Mouse (Mus musculus) C2C12 (cell line): Measurements from ENCODE around the gene Zfp217.

Experiments
- CEBPB ChIP-seq: IDR thresholded peaks from one replicate; pipeline ENCODE4 v1.6.1; 2011; ENCODE audit warnings: low read depth, mild to moderate bottlenecking, control low read depth, moderate library complexity
- CTCF ChIP-seq: IDR thresholded peaks from one replicate; pipeline ENCODE4 v1.5.1; 2011; ENCODE audit not compliant: control insufficient read depth, insufficient read depth, insufficient read length
- FOSL1 ChIP-seq: IDR thresholded peaks from one replicate; pipeline ENCODE4 v1.8.0; 2011; ENCODE audit warnings: mild to moderate bottlenecking, low read length; ENCODE audit not compliant: poor library complexity, insufficient read depth, severe bottlenecking
- MAX ChIP-seq: IDR thresholded peaks from one replicate; pipeline ENCODE4 v1.6.1; 2011; ENCODE audit warnings: mild to moderate bottlenecking, control low read depth
- MYOD1 ChIP-seq: IDR thresholded peaks from one replicate; pipeline ENCODE4 v1.6.1; 2011; ENCODE audit warnings: low read depth; ENCODE audit not compliant: control insufficient read depth, insufficient read length
- MYOG ChIP-seq: IDR thresholded peaks from one replicate; pipeline ENCODE4 v1.6.1; 2011; ENCODE audit not compliant: control insufficient read depth, insufficient read length; ENCODE audit errors: extremely low read depth
- USF1 ChIP-seq: IDR thresholded peaks from one replicate; pipeline ENCODE4 v1.6.1; 2011; ENCODE audit warnings: low read depth, mild to moderate bottlenecking, control low read depth, moderate library complexity

DNA sequence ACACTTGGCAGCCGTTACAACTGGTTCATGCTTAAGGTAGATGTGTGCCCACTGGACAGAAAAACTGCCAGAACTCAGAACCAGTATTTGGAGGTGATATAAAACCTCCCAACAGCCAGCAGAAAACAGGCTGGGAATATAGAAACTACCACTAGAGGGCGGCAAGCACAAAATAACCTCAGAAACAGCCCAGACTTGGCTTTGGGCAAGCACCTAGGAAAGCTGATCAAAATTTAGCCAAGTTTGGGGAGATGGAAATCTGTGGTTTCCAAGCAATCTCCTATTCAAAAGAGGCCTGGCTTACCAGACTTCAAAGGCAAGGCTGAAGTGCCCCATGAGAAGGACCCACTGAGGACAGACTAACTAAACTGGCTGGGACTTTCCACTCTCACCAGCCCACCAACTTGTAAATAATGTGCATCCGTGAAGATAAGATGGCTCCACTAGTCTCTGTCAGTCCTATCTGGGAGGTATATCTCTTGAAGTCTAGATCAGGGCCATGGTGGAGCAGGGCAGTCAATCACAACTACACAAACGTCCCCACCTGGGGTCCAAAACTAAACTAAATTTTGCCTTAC is 31.1 kb downstream of the Zfp217 start:
- TF ChIP-seq CTCF (peak; percentile 2), MAX (no peak), CEBPB (no peak), MYOD1 (no peak), USF1 (no peak), FOSL1 (no peak), MYOG (no peak)
